Mouse (Mus musculus) limb, embryonic 13.5 days (tissue): ENCODE results near the gene Ccl11. TPM values are rescaled to one million over a fixed set of nuclear protein-coding genes. Genes with fewer than 3 reads are reported as not detected.

ENCODE experiments used
- ATAC-seq: fragments of 200-750 bp; cut with Nextera tagmentation; 2 replicates; pipeline ENCODE4 v1.8.0; 2017; ENCODE audit warnings: low read depth, moderate number of reproducible peaks, moderate TSS enrichment; ENCODE audit not compliant: low FRiP score
- H3K27ac ChIP-seq: fragments of 300-500 bp; sonication (generic); 2 replicates; pipeline ENCODE4 v1.5.1; 2015; ENCODE audit warnings: inconsistent platforms, mild to moderate bottlenecking, moderate library complexity
- H3K27me3 ChIP-seq: fragments of 300-500 bp; sonication (generic); 2 replicates; pipeline ENCODE4 v1.6.1; 2015; ENCODE audit warnings: mild to moderate bottlenecking, inconsistent platforms
- H3K36me3 ChIP-seq: fragments of 300-500 bp; sonication (generic); 2 replicates; pipeline ENCODE4 v1.6.1; 2015; ENCODE audit warnings: inconsistent platforms, mild to moderate bottlenecking, moderate library complexity
- H3K4me1 ChIP-seq: fragments of 300-500 bp; sonication (generic); 2 replicates; pipeline ENCODE4 v1.6.1; 2015; ENCODE audit warnings: inconsistent platforms
- H3K4me2 ChIP-seq: fragments of 300-500 bp; sonication (generic); replicated peaks from 2 replicates; pipeline ENCODE4 v1.6.1; 2015; ENCODE audit warnings: inconsistent platforms, mild to moderate bottlenecking, moderate library complexity
- H3K4me3 ChIP-seq: fragments of 300-500 bp; sonication (generic); 2 replicates; pipeline ENCODE4 v1.5.1; 2015; ENCODE audit warnings: moderate library complexity, mild to moderate bottlenecking, inconsistent platforms
- H3K9ac ChIP-seq: fragments of 300-500 bp; sonication (generic); 2 replicates; pipeline ENCODE4 v1.6.1; 2015; ENCODE audit warnings: mild to moderate bottlenecking, inconsistent platforms
- H3K9me3 ChIP-seq: fragments of 300-500 bp; sonication (generic); 2 replicates; pipeline ENCODE4 v1.6.1; 2016; ENCODE audit warnings: inconsistent platforms
- WGBS: fragments of 180-500 bp; shearing (Covaris S2); methylation state at CpG from one replicate; pipeline ENCODE4 v1.1.7; 2015; 5-methylcytosine and 5-hydroxymethylcytosine counted together
- polyA plus RNA-seq: library from polyadenylated mRNA; unstranded; fragments of >200 nt; fragmentation: Nextera tagmentation; extraction: Ambion mirVana; gene quantifications from 2 replicates; pipeline ENCODE4 v1.2.1, GENCODE M21; 2015

The Ccl11 gene
- 2.2 and 2.3 TPM in 2 replicates for polyA plus RNA-seq

DNA sequence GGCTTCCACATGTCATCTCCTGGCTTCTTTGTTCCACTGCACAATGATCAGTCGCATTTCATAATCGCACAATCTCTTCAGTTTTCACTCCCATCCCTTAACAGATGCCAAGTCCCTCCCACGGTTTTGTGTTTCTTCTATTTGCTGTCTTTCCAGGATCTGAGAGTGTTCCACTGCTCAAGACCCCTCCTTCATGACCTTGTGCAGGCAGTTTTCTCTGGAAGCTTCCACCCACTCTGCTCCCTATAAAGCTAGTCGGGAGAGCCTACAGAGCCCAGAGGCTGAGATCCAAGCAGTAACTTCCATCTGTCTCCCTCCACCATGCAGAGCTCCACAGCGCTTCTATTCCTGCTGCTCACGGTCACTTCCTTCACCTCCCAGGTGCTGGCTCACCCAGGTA is at the start of gene Ccl11:
Gene Ccl11 (plus strand): TSS at position 178 of the 400 bp plus-strand sequence.
- WGBS = 78% methylated on average over 6 of the region's 6 CpGs
- ATAC-seq = no peak

GRCm38 (mm10) chr11:82010115-82010514 is 47.5 kb upstream of the Ccl11 start:
- H3K4me2 ChIP-seq = no peak overlapping the region
- H3K4me3 ChIP-seq = no peak overlapping the region
- H3K9me3 ChIP-seq = no peaks in the 10 kb centered on the region
- ATAC-seq = no peak
- H3K27me3 ChIP-seq = no peaks in the 10 kb centered on the region
- 88% methylated on average over 3 of the region's 3 CpGs for WGBS
- H3K27ac ChIP-seq = no peak overlapping the region
- no peak overlapping the region for H3K9ac ChIP-seq
- H3K4me1 ChIP-seq = peaks cover 14% of the 10 kb centered on the region; the same call in 1 of the 2 replicates
- no peaks in the 10 kb centered on the region for H3K36me3 ChIP-seq

More for the DNA sequence above, at the start of gene Ccl11:
- Histone ChIP-seq H3K4me2 (no peak within 1 kb of the TSS), H3K4me3 (no peak within 1 kb of the TSS), H3K9ac (no peak within 1 kb of the TSS), H3K27me3 (no peaks in the 10 kb centered on the region), H3K36me3 (no peaks in the 10 kb centered on the region), H3K4me1 (no peaks in the 10 kb centered on the region), H3K9me3 (no peaks in the 10 kb centered on the region), H3K27ac (no peak within 1 kb of the TSS)

GRCm38 (mm10) chr11:82011411-82012193 is 46.0 kb upstream of the Ccl11 start:
- ATAC-seq = no peak

GRCm38 (mm10) chr11:82013756-82014155 is 43.9 kb upstream of the Ccl11 start:
- Histone ChIP-seq H3K27ac (no peak overlapping the region), H3K9ac (no peak overlapping the region), H3K4me3 (no peak overlapping the region), H3K4me2 (no peak overlapping the region), H3K36me3 (no peaks in the 10 kb centered on the region), H3K9me3 (no peaks in the 10 kb centered on the region), H3K27me3 (no peaks in the 10 kb centered on the region), H3K4me1 (no peaks in the 10 kb centered on the region)
- ATAC-seq = no peak
- 37% methylated on average over 1 of the region's 1 CpGs for WGBS

More at GRCm38 (mm10) chr11:82011411-82012193, 46.0 kb upstream of the Ccl11 start:
- no peaks in the 10 kb centered on the region for H3K36me3 ChIP-seq
- no peak overlapping the region for H3K4me3 ChIP-seq
- no peak overlapping the region for H3K9ac ChIP-seq
- H3K4me1 ChIP-seq = peaks cover 14% of the 10 kb centered on the region; the same call in 1 of the 2 replicates
- no peak overlapping the region for H3K27ac ChIP-seq
- H3K27me3 ChIP-seq = no peaks in the 10 kb centered on the region
- no peaks in the 10 kb centered on the region for H3K9me3 ChIP-seq
- 50% methylated on average over 8 of the region's 8 CpGs for WGBS
- no peak overlapping the region for H3K4me2 ChIP-seq

DNA sequence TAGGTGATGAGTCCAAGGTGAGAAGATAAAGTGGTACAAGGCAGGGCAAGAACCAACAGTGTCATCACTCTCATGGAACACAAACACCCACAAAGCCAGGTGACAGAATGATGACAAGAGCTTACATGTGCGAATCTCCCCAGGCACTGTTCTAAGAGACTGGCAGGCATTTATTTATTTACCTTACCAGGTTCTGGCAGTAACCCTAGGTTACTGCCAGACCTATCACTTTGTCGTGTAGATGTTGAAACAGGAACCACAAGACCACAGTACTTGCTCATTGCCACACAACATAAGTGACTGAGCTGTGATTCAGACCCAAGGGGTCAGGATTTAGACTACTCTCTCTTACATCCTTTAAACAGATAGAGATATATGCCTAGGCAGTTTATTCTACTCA is 42.6 kb upstream of the Ccl11 start:
- Histone ChIP-seq H3K9ac (no peak overlapping the region), H3K4me1 (no peaks in the 10 kb centered on the region), H3K27me3 (no peaks in the 10 kb centered on the region), H3K4me2 (no peak overlapping the region), H3K27ac (no peak overlapping the region), H3K4me3 (no peak overlapping the region), H3K9me3 (no peaks in the 10 kb centered on the region), H3K36me3 (no peaks in the 10 kb centered on the region)
- WGBS = 62% methylated on average over 2 of the region's 2 CpGs
- ATAC-seq = no peak

DNA sequence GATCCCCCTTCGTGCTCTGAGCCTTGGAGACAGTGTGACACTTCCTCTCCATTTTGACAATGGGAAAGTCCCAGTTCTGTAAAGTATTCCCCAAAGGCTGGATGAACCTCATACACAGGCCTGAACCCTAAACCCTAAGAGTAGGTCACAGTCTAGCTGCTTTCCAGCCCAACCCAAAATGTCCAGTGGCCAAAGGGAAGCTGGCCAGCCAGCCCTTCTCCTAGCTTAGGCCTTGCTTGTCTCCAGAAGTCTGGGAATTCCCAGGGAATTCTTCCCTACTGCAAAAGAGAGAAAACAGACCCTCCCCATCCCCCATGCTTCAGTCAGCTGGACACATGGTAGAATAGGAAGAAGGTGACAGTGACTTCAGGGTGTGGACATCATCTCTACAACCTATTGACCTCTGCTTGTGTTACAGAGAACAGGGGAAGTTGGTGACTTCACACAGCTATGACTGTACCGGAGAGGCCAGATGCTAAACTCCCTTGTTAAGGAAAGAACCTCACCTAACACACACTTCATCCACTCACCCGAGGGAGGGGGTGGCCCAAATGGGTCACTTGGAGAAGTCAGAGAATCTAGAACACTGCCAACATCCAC is 41.3 kb upstream of the Ccl11 start:
- Histone ChIP-seq H3K4me1 (no peaks in the 10 kb centered on the region), H3K4me3 (no peak overlapping the region), H3K36me3 (no peaks in the 10 kb centered on the region), H3K9ac (no peak overlapping the region), H3K27me3 (no peaks in the 10 kb centered on the region), H3K27ac (no peak overlapping the region), H3K4me2 (no peak overlapping the region), H3K9me3 (no peaks in the 10 kb centered on the region)
- WGBS = 73% methylated on average over 3 of the region's 3 CpGs
- ATAC-seq = no peak

DNA sequence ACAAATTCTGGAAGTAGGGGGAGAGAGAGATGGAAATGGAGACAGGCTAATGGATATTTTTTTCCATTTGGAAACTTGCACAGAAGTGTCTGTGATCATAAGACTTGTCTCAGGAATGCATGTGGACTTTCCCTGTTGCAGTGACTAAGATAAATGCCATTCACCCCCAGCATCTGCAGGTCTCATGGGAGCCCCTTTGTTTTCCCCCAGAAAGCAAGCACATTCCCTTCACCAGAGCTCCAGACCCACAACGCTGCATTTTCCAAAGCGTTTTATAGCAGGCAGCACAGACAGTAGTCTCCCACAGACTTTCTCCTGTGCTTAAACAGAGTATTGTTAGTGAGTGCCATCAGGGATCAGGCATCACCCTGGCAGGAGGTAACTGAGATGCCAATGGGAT is 38.2 kb upstream of the Ccl11 start:
- Histone ChIP-seq H3K4me2 (no peak overlapping the region), H3K27me3 (no peaks in the 10 kb centered on the region), H3K27ac (no peak overlapping the region), H3K9ac (no peak overlapping the region), H3K36me3 (no peaks in the 10 kb centered on the region), H3K4me3 (no peak overlapping the region), H3K9me3 (no peaks in the 10 kb centered on the region), H3K4me1 (no peaks in the 10 kb centered on the region)
- no peak for ATAC-seq
- 24% methylated on average over 2 of the region's 2 CpGs for WGBS

DNA sequence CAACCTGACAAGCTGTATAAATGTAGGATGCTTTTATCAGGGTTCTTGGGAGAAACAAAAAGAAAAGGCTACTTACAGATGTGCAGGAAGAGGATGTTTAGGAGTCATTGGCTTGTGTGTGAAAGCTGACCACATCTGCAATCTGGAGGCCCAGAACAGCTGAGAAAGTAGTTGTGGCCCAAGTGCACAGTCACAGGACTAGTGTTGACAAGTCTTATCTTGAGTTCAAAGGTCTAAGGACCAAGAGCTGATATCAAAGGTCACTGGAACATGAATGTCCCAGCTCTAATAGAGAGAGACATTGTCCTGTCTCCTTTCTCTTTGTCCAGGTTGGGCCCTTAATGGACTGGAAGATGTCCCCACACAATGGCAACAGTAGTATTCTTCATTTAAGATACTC is 37.8 kb upstream of the Ccl11 start:
- Histone ChIP-seq H3K9me3 (no peaks in the 10 kb centered on the region), H3K4me1 (no peaks in the 10 kb centered on the region), H3K4me2 (no peak overlapping the region), H3K27me3 (no peaks in the 10 kb centered on the region), H3K27ac (no peak overlapping the region), H3K36me3 (no peaks in the 10 kb centered on the region), H3K4me3 (no peak overlapping the region), H3K9ac (no peak overlapping the region)
- no peak for ATAC-seq

GRCm38 (mm10) chr11:82021406-82021805 is 36.2 kb upstream of the Ccl11 start:
- H3K4me3 ChIP-seq = no peak overlapping the region
- H3K4me1 ChIP-seq = no peaks in the 10 kb centered on the region
- no peaks in the 10 kb centered on the region for H3K9me3 ChIP-seq
- 71% methylated on average over 3 of the region's 3 CpGs for WGBS
- no peak overlapping the region for H3K27ac ChIP-seq
- no peak for ATAC-seq
- no peak overlapping the region for H3K9ac ChIP-seq
- H3K36me3 ChIP-seq = no peaks in the 10 kb centered on the region
- no peak overlapping the region for H3K4me2 ChIP-seq
- H3K27me3 ChIP-seq = no peaks in the 10 kb centered on the region

- Histone ChIP-seq H3K36me3 (no peaks in the 10 kb centered on the region), H3K4me3 (no peak overlapping the region), H3K9me3 (no peaks in the 10 kb centered on the region), H3K27ac (no peak overlapping the region), H3K9ac (no peak overlapping the region), H3K4me1 (no peaks in the 10 kb centered on the region), H3K4me2 (no peak overlapping the region), H3K27me3 (no peaks in the 10 kb centered on the region)
- no peak for ATAC-seq
- WGBS = 87% methylated on average over 6 of the region's 6 CpGs
Observed at GRCm38 (mm10) chr11:82022504-82023056, 35.0 kb upstream of the Ccl11 start.

- ATAC-seq = no peak
- WGBS = 75% methylated on average over 4 of the region's 4 CpGs
- no peaks in the 10 kb centered on the region for H3K4me1 ChIP-seq
Observed at GRCm38 (mm10) chr11:82023769-82024168, 33.9 kb upstream of the Ccl11 start.

GRCm38 (mm10) chr11:82030171-82030570 is 27.5 kb upstream of the Ccl11 start:
- Histone ChIP-seq H3K4me3 (no peak overlapping the region), H3K27ac (no peak overlapping the region), H3K4me2 (no peak overlapping the region), H3K9me3 (no peaks in the 10 kb centered on the region), H3K27me3 (0 out of 2 replicates have a peak, but pooled peaks cover 3% of the 10 kb centered on the region), H3K9ac (no peak overlapping the region), H3K4me1 (peaks cover 22% of the 10 kb centered on the region), H3K36me3 (no peaks in the 10 kb centered on the region)
- no peak for ATAC-seq
- 65% methylated on average over 2 of the region's 2 CpGs for WGBS

More at GRCm38 (mm10) chr11:82023769-82024168, 33.9 kb upstream of the Ccl11 start:
- Histone ChIP-seq H3K4me3 (no peak overlapping the region), H3K36me3 (no peaks in the 10 kb centered on the region), H3K9me3 (no peaks in the 10 kb centered on the region), H3K4me2 (no peak overlapping the region), H3K27ac (no peak overlapping the region), H3K27me3 (0 out of 2 replicates have a peak, but pooled peaks cover 3% of the 10 kb centered on the region), H3K9ac (no peak overlapping the region)
